Mouse (Mus musculus) E14TG2a.4 (cell line): Measurements from ENCODE around the gene Tmem117.

Experiments used
- CTCF ChIP-seq: conservative IDR thresholded peaks from 2 replicates; pipeline ENCODE4 v1.5.1; 2014; ENCODE audit warnings: low read length
- NANOG ChIP-seq: IDR thresholded peaks from 2 replicates; pipeline ENCODE4 v1.6.1; 2014; ENCODE audit warnings: borderline replicate concordance, low read length, mixed read lengths

DNA sequence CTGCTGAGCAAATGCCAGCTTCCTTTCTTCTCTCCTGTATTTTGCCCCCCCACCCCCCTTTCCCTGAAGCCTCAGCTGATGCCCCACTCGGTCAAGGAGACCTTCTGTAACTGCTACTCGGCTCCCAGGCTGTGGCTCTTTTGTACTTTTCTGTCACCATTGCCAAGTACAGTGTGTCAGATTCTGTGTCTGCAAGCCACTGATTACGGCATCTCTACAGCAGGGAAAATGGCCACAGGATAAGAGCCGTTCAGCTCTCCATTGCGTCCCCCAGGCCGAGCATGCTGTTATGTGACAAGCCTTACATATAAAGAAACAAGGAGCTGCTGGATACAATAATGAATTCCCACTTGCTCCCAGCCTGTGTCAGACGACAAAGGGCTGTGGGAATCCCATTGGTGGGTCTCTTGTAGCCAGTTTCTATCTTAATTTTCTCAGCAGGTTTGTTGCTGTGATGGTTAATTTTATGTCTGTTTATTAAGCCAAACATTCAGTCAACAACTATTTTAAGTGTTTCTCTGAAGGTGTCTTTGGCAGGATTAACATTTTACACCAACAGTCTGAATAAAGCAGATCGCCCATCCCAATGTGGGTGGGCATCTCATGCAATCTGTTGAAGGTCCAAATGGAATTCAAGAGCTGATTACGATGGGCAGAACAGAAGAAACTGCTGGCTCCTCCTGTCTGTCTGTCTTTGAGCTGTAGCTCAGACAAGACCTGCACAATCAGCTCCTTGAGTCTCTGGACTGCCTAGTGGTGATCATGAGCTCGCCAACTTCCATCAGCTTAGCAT lies 508.2 kb downstream of the Tmem117 start:
- TF ChIP-seq CTCF (no peak), NANOG (no peak)
